Mouse (Mus musculus): Measurements from ENCODE around the gene Hint1.

DNA sequence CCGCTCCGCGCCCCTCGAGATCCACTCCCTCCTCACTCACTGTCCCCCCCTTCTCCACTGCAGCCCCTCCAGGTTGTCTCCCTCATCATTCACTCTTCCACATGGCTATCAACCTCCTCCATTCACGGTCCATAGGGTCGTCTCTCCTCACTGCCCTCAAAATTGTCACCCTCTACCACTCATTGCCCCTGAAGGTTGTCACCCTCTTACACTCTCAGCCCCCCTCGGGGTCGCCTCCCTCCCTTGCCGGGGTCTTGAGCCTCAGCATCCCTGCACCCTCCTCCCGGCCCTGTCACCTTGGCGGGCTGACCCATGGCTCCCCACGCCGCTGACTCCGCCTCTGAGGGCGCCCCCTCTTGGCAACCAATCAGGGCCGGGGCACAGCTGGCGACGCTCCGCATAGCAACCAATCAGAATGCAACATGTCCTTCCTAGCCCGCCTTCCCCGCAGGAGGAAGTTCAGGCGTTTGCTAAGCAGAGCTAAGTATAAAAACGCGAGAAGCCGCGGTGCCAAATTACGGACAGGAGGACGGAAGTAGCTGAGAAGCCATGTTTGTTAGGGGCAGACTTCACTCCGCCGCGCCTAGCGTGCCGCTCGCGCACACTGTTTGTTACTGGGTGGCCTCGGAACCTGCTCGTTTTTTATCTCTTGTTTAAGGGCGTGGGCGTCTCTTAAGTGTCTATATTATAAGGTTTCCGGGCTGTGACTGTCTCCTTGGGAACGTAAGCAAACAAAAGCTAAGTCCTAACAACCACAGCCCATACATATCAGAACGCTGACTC lies 5.7 kb upstream of the Hint1 start, which contains the start of gene Lyrm7:
- no peak for TF ChIP-seq GATA1 (IDR thresholded peaks at IDR 0.05; ENCODE audit: low read length)
- TF ChIP-seq TAL1 (IDR thresholded peaks at IDR 0.05; ENCODE audit: low read length), result no peak

All from erythroblast, embryonic 14.5 days (primary cell).